Mouse (Mus musculus) spleen, adult 18-20 months (tissue): Measurements from ENCODE around the gene Tmem242.

ENCODE experiments used
- DNase-seq, 2 experiments: peaks; one replicate each; pipeline ENCODE4 v3.0.0; 2022; ENCODE audit warnings: mixed read lengths in 2 of 2

The Tmem242 gene

GRCm38 (mm10) chr17:5414041-5414440, 26.0 kb downstream of the Tmem242 start:
- no peak for DNase-seq

GRCm38 (mm10) chr17:5413350-5413749, 26.7 kb downstream of the Tmem242 start:
- DNase-seq: no peak

- no peak for DNase-seq
Observed at GRCm38 (mm10) chr17:5412740-5413139, 27.3 kb downstream of the Tmem242 start.

GRCm38 (mm10) chr17:5412301-5412700, 27.8 kb downstream of the Tmem242 start:
- no peak for DNase-seq

GRCm38 (mm10) chr17:5411205-5411604, 28.9 kb downstream of the Tmem242 start:
- no peak for DNase-seq

- DNase-seq: no peak
Observed at GRCm38 (mm10) chr17:5410336-5410735, 29.7 kb downstream of the Tmem242 start.

- DNase-seq: no peak
Observed at GRCm38 (mm10) chr17:5407030-5407429, 33.0 kb downstream of the Tmem242 start.

- DNase-seq: no peak
Observed at GRCm38 (mm10) chr17:5406566-5406965, 33.5 kb downstream of the Tmem242 start.

- DNase-seq: no peak
Observed at GRCm38 (mm10) chr17:5403885-5404284, 36.2 kb downstream of the Tmem242 start.

GRCm38 (mm10) chr17:5402624-5403023, 37.4 kb downstream of the Tmem242 start:
- peak; percentile 48 to 66 for DNase-seq

GRCm38 (mm10) chr17:5402069-5402468, 38.0 kb downstream of the Tmem242 start:
- peak; percentile 26 to 68 for DNase-seq

GRCm38 (mm10) chr17:5401288-5401687, 38.8 kb downstream of the Tmem242 start:
- DNase-seq: no peak

GRCm38 (mm10) chr17:5400435-5401090, 39.5 kb downstream of the Tmem242 start:
- DNase-seq: no peak

GRCm38 (mm10) chr17:5397148-5398007, 42.7 kb downstream of the Tmem242 start:
- DNase-seq: peak; percentile 57 to 79

GRCm38 (mm10) chr17:5396213-5396612, 43.8 kb downstream of the Tmem242 start:
- no peak for DNase-seq

GRCm38 (mm10) chr17:5395454-5396205, 44.4 kb downstream of the Tmem242 start:
- no peak for DNase-seq

- no peak for DNase-seq
Observed at GRCm38 (mm10) chr17:5390682-5391081, 49.4 kb downstream of the Tmem242 start.

GRCm38 (mm10) chr17:5388351-5388750, 51.7 kb downstream of the Tmem242 start:
- DNase-seq: no peak

GRCm38 (mm10) chr17:5386885-5387545, 53.0 kb downstream of the Tmem242 start:
- no peak for DNase-seq

GRCm38 (mm10) chr17:5385694-5386093, 54.4 kb downstream of the Tmem242 start:
- DNase-seq: no peak

GRCm38 (mm10) chr17:5377930-5378310, 62.1 kb downstream of the Tmem242 start:
- peak in 1 of 2 experiments; percentile 24 for DNase-seq

GRCm38 (mm10) chr17:5377151-5377929, 62.7 kb downstream of the Tmem242 start:
- no peak for DNase-seq
